Mouse (Mus musculus) Patski (cell line): ENCODE results near the gene Mfap1b. TPM values are rescaled to one million over a fixed set of nuclear protein-coding genes. Genes with fewer than 3 reads are reported as not detected.

ENCODE experiments used
- ATAC-seq: fragments of 100-300 bp; one replicate; pipeline ENCODE4 v1.8.0; 2021
- CTCF ChIA-PET: fragments of 350-600 bp; sonication (Branson Sonifier 250); formaldehyde crosslinking; loops from one replicate; lab custom pipeline; 2022; ENCODE audit warnings: inconsistent platforms; lab: Charles Lee
- POLR2A ChIA-PET: fragments of 350-600 bp; sonication (Branson Sonifier 250); formaldehyde crosslinking; loops from one replicate; lab custom pipeline; 2022; ENCODE audit warnings: antibody characterized with exemption, inconsistent platforms; lab: Charles Lee
- DNase-seq: peaks from one replicate; pipeline ENCODE4 v3.0.0-alpha.2; 2011; ENCODE audit warnings: low read depth, low spot score
- H3K27me3 ChIP-seq: fragments of 371-371 bp; one replicate; pipeline ENCODE4 v1.5.1; 2021
- CTCF ChIP-seq: fragments of 100-300 bp; IDR thresholded peaks from one replicate; pipeline ENCODE4 v1.5.1; 2021
- in situ Hi-C: fragments of 300-500 bp; cut with MboI; formaldehyde crosslinking; loops from 3 replicates; pipeline ENCODE4 v1.11.1; 2018; ENCODE audit warnings: low pct_unique_long_range_greater_than_20kb, mixed read lengths
- polyA plus RNA-seq: library from polyadenylated mRNA; unstranded; gene quantifications from one replicate; pipeline ENCODE4 v1.2.3, GENCODE M21; 2021

Mfap1b gene
- polyA plus RNA-seq, 1 experiment from 2014 or later = 35.3 TPM

- in situ Hi-C loops = no loop called here
- no peaks in the 10 kb centered on the region for H3K27me3 ChIP-seq
- POLR2A ChIA-PET = no interaction called here
- ATAC-seq (no peak), DNase-seq (no peak)
- CTCF ChIA-PET = interaction anchor here (1.9 kb wide), 1 partner anchor 10 kb away, joined by 8 read pairs; no protein-coding TSS in a partner anchor
- TF ChIP-seq CTCF = no peak
Observed at GRCm38 (mm10) chr2:121425890-121426289, 48.0 kb downstream of the Mfap1b start.

GRCm38 (mm10) chr2:121423166-121423565 is 50.7 kb downstream of the Mfap1b start:
- in situ Hi-C loops = no loop called here
- no peak for DNase-seq
- CTCF ChIA-PET = interaction anchor here (0.6 to 1.4 kb wide), 3 partner anchors 8 to 14 kb away, joined by 3 to 6 read pairs (median 4); no protein-coding TSS in a partner anchor
- no peaks in the 10 kb centered on the region for H3K27me3 ChIP-seq
- no peak for TF ChIP-seq CTCF
- POLR2A ChIA-PET = no interaction called here
- no peak for ATAC-seq

GRCm38 (mm10) chr2:121418476-121418875 is 55.4 kb downstream of the Mfap1b start:
- no peak for TF ChIP-seq CTCF
- H3K27me3 ChIP-seq = no peaks in the 10 kb centered on the region
- ChIA-PET POLR2A (no interaction called here), CTCF (interaction anchor here (1.2 to 2.1 kb wide), 2 partner anchors 9 to 13 kb away, joined by 3 to 6 read pairs; no protein-coding TSS in a partner anchor)
- in situ Hi-C loops = no loop called here
- DNase-seq = no peak
- no peak for ATAC-seq

GRCm38 (mm10) chr2:121416356-121416755 is 57.5 kb downstream of the Mfap1b start:
- in situ Hi-C loops = no loop called here
- H3K27me3 ChIP-seq = no peaks in the 10 kb centered on the region
- CTCF ChIA-PET = interaction anchor here (1.1 to 1.7 kb wide), 2 partner anchors 13 to 18 kb away, joined by 3 to 4 read pairs; no protein-coding TSS in a partner anchor
- TF ChIP-seq CTCF = no peak
- ATAC-seq (no peak), DNase-seq (no peak)
- POLR2A ChIA-PET = no interaction called here

GRCm38 (mm10) chr2:121415591-121415990 is 58.3 kb downstream of the Mfap1b start:
- in situ Hi-C loops = no loop called here
- POLR2A ChIA-PET = no interaction called here
- TF ChIP-seq CTCF = no peak
- CTCF ChIA-PET = interaction anchor here (1.1 to 1.7 kb wide), 2 partner anchors 14 to 19 kb away, joined by 3 to 4 read pairs; no protein-coding TSS in a partner anchor
- H3K27me3 ChIP-seq = no peaks in the 10 kb centered on the region
- ATAC-seq (no peak), DNase-seq (no peak)

GRCm38 (mm10) chr2:121415103-121415502 is 58.8 kb downstream of the Mfap1b start:
- no peak for ATAC-seq
- TF ChIP-seq CTCF = no peak
- no peak for DNase-seq
- ChIA-PET CTCF (interaction anchor here (0.6 kb wide), 1 partner anchor 8 kb away, joined by 3 read pairs; no protein-coding TSS in a partner anchor), POLR2A (no interaction called here)
- no peaks in the 10 kb centered on the region for H3K27me3 ChIP-seq
- in situ Hi-C loops = no loop called here

- DNase-seq (peak; percentile 17), ATAC-seq (peak; percentile 31)
- TF ChIP-seq CTCF = no peak
- in situ Hi-C loops = no loop called here
- ChIA-PET CTCF (interaction anchor here (0.6 to 3.0 kb wide), 4 partner anchors 9 to 61 kb away, joined by 3 to 13 read pairs (median 4); no protein-coding TSS in a partner anchor), POLR2A (interaction anchor here (0.8 kb wide), 1 partner anchor 60 kb away, joined by 5 read pairs; the partner anchor contains the start of gene Mfap1b)
- no peaks in the 10 kb centered on the region for H3K27me3 ChIP-seq
Observed at GRCm38 (mm10) chr2:121414139-121414685, 59.7 kb downstream of the Mfap1b start.

GRCm38 (mm10) chr2:121413387-121414042 is 60.4 kb downstream of the Mfap1b start, which contains the start of the genes Pdia3 and Catsper2:
TSS of gene Pdia3 (plus strand) at chr2:121413775.
TSS of gene Catsper2 (minus strand) at chr2:121413792.
- in situ Hi-C loops = no loop called here
- TF ChIP-seq CTCF = peak; percentile 64
- ChIA-PET CTCF (interaction anchor here (0.7 to 3.0 kb wide), 4 partner anchors 11 to 60 kb away, joined by 3 to 13 read pairs (median 4); no protein-coding TSS in a partner anchor), POLR2A (interaction anchor here (0.8 kb wide), 1 partner anchor 61 kb away, joined by 5 read pairs; the partner anchor contains the start of gene Mfap1b)
- no peaks in the 10 kb centered on the region for H3K27me3 ChIP-seq
- DNase-seq (peak; percentile 57), ATAC-seq (peak; percentile 98)

- no peaks in the 10 kb centered on the region for H3K27me3 ChIP-seq
- ChIA-PET CTCF (interaction anchor here (0.7 to 3.0 kb wide), 4 partner anchors 12 to 60 kb away, joined by 3 to 13 read pairs (median 4); no protein-coding TSS in a partner anchor), POLR2A (interaction anchor here (0.6 to 1.0 kb wide), 2 partner anchors 15 to 61 kb away, joined by 3 to 4 read pairs; partner anchors contain the start of gene Mfap1b)
- in situ Hi-C loops = no loop called here
- ATAC-seq (peak; percentile 0), DNase-seq (no peak)
- TF ChIP-seq CTCF = no peak
Observed at GRCm38 (mm10) chr2:121412843-121413386, 61.0 kb downstream of the Mfap1b start.

Other genes with a start within 250 kb of the Mfap1b start
- gene Trp53bp1, start 202.7 kb downstream of the Mfap1b start, polyA plus RNA-seq = 58.4 TPM
- gene Map1a, start 184.5 kb downstream of the Mfap1b start, polyA plus RNA-seq = 1.4 TPM
- 48.5 TPM for gene Ppip5k1, start 118.7 kb downstream of the Mfap1b start, polyA plus RNA-seq
- 3.1 TPM for gene Ckmt1, start 116.4 kb downstream of the Mfap1b start, polyA plus RNA-seq
- not detected for gene Strc, start 86.9 kb downstream of the Mfap1b start, polyA plus RNA-seq
- gene Pdia3, start 60.3 kb downstream of the Mfap1b start, polyA plus RNA-seq = 942 TPM
- gene Catsper2, start 60.3 kb downstream of the Mfap1b start, polyA plus RNA-seq = 2.2 TPM
- 1.6 TPM for gene Ell3, start 29.8 kb downstream of the Mfap1b start, polyA plus RNA-seq
- 667 TPM for gene Serf2, start 24.9 kb downstream of the Mfap1b start, polyA plus RNA-seq
- 11.3 TPM for gene Hypk, start 20.8 kb downstream of the Mfap1b start, polyA plus RNA-seq
- gene Serinc4, start 17.3 kb downstream of the Mfap1b start, polyA plus RNA-seq = 0.68 TPM
- gene Mfap1a, start 32.6 kb upstream of the Mfap1b start, polyA plus RNA-seq = 31.4 TPM
- 9.1 TPM for gene Wdr76, start 32.7 kb upstream of the Mfap1b start, polyA plus RNA-seq